Mouse (Mus musculus): ENCODE results near the gene Tbx6.

- TF ChIP-seq POLR2A (IDR thresholded peaks at IDR 0.05; ENCODE audit: borderline replicate concordance, control insufficient read depth, low read depth, low read length) (no peak), CTCF (IDR thresholded peaks at IDR 0.05; ENCODE audit: control insufficient read depth, insufficient read depth, low read length) (no peak)
Observed at GRCm38 (mm10) chr7:126792721-126793443, 11.6 kb downstream of the Tbx6 start.

All from bone marrow, adult 2 months (tissue).